Mouse (Mus musculus): Measurements from ENCODE around the gene Srek1ip1. TPM values are rescaled to one million over a fixed set of nuclear protein-coding genes. Genes with fewer than 3 reads are reported as not detected.

Gene Srek1ip1
- polyA plus RNA-seq, 1 experiment from 2014 or later = 17.0 TPM

DNA sequence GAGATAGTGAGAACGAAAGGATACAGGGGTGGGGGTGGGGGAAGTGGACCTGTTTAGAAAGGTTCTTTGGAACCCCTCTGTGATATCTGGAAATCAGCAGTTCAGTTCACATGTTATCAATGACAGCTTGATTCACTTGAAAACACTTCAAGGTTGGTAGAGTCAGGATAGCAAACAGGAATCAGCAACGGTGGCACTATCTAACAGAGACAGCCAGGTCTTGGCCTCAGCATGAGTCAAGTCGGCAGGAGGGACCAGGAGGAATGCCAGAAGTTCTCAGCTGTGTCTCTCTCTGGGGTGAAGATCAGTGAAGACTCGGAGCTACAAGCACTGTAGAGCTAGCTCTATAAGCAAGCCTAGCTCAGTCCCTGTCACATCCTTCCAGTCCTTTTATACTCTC lies 86.2 kb downstream of the Srek1ip1 start:
- H3K4me3 ChIP-seq (replicated peaks; ENCODE audit: low read length) = no peak overlapping the region
- WGBS = 86% methylated on average over 4 of the region's 4 CpGs
- H3K9me3 ChIP-seq (ENCODE audit: control insufficient read depth, low read length) = no peaks in the 10 kb centered on the region
- no peak overlapping the region for H3K27ac ChIP-seq (ENCODE audit: low read length)
- no peaks in the 10 kb centered on the region; the same call in 1 of the 2 replicates for H3K4me1 ChIP-seq (replicated peaks; ENCODE audit: control insufficient read depth, insufficient read depth, low read length)
- no peak overlapping the region for H3K9ac ChIP-seq (replicated peaks; ENCODE audit: low read depth, low read length)
- no peak overlapping the region for H3K4me2 ChIP-seq (ENCODE audit: low read length)
- H3K36me3 ChIP-seq (ENCODE audit: control insufficient read depth, insufficient read depth) = no peaks in the 10 kb centered on the region
- H3K27me3 ChIP-seq (replicated peaks; ENCODE audit: control insufficient read depth, insufficient read depth, low read length) = no peaks in the 10 kb centered on the region
- no peak for ATAC-seq

DNA sequence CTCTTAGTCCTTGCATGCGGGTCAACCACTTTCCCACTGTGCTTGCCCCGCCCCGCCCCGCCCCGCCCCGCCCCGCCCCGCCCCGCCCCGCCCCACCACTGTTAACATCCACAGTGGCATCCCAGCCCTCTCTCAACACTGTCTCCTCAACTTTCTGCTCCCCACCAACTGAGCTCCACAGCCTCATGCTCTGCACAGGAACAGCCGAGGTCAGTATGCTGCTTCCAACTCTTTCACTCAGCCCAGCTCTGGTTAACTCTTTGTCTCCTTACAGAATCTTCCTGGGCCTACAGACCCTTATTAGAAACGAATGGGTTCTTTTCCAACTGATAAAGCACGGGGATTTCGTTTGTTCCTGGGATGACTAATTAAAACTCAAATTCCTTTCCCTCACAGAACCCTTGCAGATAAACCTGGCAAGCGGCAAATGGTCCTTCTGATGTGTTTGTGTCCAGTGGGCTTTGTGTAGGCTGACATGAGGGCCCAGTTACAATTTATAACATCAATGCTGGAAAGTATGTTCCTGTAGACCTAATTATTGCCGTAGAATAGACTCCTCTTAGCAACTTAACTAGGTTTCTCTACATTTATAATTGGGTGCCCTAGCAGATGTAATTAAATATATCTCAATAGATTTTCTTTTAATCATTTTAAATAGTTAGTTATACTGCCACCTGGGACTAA lies 91.4 kb downstream of the Srek1ip1 start:
- 15% methylated on average over 7 of the region's 16 CpGs for WGBS
- Histone ChIP-seq H3K4me3 (replicated peaks; ENCODE audit: low read length) (no peak overlapping the region), H3K27me3 (replicated peaks; ENCODE audit: control insufficient read depth, insufficient read depth, low read length) (no peaks in the 10 kb centered on the region), H3K4me2 (ENCODE audit: low read length) (no peak overlapping the region), H3K9me3 (ENCODE audit: control insufficient read depth, low read length) (no peaks in the 10 kb centered on the region), H3K9ac (replicated peaks; ENCODE audit: low read depth, low read length) (no peak overlapping the region), H3K27ac (ENCODE audit: low read length) (no peak overlapping the region), H3K36me3 (ENCODE audit: control insufficient read depth, insufficient read depth) (no peaks in the 10 kb centered on the region), H3K4me1 (replicated peaks; ENCODE audit: control insufficient read depth, insufficient read depth, low read length) (no peaks in the 10 kb centered on the region; the same call in 1 of the 2 replicates)
- no peak for ATAC-seq

DNA sequence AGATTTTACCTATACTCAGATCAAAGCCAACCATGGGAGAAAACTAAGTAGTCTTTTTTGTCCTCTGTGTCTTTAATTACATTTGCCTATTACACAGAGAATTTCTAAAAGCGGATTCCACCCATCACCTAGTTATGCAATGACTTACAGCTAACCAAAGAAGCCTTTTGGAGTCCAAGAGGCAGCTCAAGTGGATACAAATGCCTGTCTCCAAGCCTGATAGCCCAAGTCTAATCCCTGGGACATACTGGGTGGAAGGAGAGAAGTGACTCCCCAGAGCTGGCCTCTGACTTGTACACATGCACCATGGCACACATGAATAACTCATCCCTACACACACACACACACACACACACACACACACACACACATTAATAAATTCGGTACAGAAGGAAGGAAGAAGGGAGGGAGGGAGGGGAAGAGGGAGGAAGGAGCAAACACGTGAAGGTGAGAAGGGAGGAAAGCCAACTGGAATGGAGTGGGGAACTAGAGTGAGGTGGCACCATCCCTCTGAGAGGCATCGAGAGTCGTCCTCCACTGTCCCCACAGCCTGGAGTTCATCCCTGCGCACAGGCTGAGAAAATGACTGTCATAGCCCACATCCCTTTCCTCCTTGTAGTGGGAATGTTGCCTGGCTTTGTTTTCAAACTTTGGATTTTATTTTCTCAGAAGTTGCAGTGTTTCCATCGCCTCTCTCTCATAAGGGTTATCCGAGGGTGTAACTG lies 94.2 kb downstream of the Srek1ip1 start:
- no peak for ATAC-seq
- Histone ChIP-seq H3K9me3 (ENCODE audit: control insufficient read depth, low read length) (no peaks in the 10 kb centered on the region), H3K4me3 (replicated peaks; ENCODE audit: low read length) (no peak overlapping the region), H3K27me3 (replicated peaks; ENCODE audit: control insufficient read depth, insufficient read depth, low read length) (no peaks in the 10 kb centered on the region), H3K4me1 (replicated peaks; ENCODE audit: control insufficient read depth, insufficient read depth, low read length) (no peaks in the 10 kb centered on the region; the same call in 1 of the 2 replicates), H3K4me2 (ENCODE audit: low read length) (no peak overlapping the region), H3K9ac (replicated peaks; ENCODE audit: low read depth, low read length) (no peak overlapping the region), H3K27ac (ENCODE audit: low read length) (no peak overlapping the region), H3K36me3 (ENCODE audit: control insufficient read depth, insufficient read depth) (no peaks in the 10 kb centered on the region)
- WGBS = 77% methylated on average over 8 of the region's 8 CpGs

Other genes starting within 250 kb of the Srek1ip1 start
- 28.3 and 28.6 TPM in 2 replicates for gene Cwc27, start 24.7 kb downstream of the Srek1ip1 start, polyA plus RNA-seq (2015; fragmentation: Nextera tagmentation; extraction: Ambion mirVana)
- 0.48 and 0.56 TPM in 2 replicates for gene Shisal2b, start 71.4 kb downstream of the Srek1ip1 start, polyA plus RNA-seq (2015; fragmentation: Nextera tagmentation; extraction: Ambion mirVana)